Mouse (Mus musculus): ENCODE measurements around the gene Htr2b.

Htr2b gene

DNA sequence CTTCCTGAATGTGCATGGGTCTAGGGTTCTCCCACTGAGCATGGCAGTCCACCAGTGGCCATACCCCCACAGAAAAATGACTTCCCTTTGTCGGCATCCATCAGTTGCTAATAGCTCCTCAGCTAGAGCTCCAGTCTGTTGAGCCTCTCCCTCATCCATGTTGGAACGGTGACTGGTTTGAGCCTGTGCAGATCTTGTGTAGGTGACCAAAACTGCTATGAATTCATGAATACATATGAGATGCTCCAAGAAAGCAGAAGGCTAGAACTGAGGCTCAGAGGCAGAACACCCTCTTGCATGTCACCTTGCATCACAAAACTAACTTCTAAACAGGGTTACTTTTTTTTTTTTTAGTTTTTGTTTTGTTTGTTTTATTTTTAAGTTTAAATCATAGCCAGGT, 35.2 kb downstream of the Htr2b start:
- no peak for DNase-seq

DNA sequence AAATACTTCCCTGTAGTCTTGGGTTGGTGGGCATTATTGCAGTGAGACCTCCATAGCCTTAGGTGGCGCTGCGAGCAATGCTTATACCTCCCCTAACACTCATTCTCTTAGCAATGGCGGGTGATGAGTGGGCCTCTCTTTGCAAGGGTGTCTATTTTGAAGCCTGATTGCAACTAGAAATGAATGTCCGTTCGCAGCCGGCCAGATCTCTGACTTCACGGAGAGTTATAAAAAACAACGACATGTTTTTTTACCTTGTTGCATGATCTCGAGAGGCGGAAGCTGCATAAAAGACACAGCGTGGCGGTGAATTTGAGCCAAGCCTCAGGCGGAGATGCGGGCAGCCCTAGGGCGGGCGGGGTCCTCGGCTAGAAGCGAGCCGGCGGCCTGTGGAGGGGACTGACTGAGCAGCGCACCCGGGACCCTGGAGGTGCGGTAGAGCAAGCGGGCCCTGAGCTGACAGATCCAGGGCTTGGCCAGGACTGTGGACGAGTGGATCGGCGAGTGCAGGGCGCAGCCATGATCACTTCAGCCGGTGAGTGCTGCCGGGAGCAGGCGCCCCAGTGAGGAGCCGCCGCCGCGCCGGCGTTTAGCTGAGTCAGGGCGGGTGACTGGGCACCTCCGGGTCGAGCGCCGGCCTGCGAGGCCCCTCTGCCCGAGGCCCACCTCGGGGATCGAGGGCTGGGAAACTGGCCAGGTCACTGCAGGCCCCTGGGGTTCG, 47.3 kb downstream of the Htr2b start, which contains the start of gene Psmd1:
TSS of gene Psmd1 (plus strand) at position 117 of the 721 bp plus-strand sequence.
- peak; percentile 92 for DNase-seq

DNA sequence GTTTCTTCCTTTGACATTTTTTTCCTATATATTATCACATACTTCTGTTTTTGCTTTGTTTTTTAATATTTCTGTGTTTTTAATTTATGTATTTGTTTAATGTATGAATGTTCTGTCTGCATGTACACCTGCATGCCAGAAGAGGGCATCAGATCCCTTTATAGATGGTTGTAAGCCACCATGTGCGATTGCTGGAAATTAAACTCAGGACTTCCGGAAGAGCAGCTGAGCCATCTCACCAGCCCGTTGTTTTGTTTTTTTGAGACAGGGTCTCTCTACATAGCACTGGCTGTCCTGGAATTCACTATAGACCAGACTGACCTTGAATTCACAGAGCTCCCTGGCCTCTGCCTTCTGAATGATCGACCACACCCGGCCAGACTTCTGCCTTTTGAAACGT, 49.2 kb downstream of the Htr2b start:
- no peak for DNase-seq

DNA sequence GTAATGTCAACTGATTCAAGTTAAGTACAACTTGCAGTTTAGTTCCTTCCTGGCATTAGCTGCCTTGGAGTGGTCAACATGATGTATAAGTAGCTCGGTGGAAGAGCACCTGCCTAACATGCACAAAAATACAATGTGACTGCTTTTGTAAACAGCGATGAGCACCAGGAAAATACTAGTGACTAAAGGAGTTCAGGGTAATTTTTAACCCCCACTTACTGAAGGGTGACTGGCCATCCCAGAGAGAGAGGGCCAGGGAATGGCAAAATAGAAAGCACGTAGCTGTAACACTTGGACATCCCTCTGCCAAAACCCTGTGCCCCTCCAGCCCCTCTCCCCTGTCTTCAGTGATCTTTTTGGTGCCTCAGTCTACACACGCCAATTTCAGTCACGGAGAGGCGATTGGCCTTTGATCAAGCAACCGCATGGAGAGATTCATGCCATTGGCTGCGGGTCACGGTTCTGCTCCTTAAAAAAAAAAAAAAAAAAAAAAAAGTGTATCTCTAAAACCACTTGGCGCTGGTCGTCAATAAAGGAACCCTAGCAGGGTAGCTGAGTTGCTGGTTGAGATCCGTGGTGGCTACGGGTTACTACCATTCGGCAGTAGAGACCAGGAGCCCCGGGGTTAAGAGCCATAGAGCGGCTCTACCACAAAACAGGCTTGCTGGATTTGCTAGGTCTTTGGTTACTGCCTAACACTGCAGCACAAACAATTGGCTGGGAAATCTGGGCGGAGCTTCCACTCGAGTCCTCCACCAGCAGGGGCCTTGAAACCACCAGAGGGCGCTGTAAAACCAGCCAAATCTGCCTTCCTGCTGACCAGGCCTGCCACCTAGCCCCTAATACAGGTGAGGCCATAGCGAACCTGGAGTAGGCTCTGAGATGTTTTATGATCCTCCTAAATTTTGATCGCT, 52.7 kb downstream of the Htr2b start:
- peak; percentile 98 for DNase-seq

DNA sequence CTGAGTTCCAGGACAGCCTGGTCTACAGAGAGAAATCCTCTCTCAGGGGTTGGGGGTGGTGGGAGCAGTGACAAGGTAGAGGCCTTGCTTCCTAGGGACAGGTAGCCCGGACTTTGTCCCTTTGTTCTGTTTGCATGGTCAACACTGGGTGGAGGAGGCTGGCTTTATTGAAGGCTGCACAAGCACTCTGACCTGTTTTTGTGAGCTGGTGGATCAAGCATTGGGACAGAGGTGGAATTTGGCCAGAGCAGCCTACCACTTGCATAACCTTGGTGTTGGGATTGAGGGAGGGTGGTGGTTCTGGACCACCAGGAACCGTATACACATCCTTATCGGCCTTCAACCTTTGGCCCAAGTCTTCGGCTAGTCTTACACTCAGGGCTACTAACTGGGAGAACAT, 55.5 kb downstream of the Htr2b start:
- no peak for DNase-seq

DNA sequence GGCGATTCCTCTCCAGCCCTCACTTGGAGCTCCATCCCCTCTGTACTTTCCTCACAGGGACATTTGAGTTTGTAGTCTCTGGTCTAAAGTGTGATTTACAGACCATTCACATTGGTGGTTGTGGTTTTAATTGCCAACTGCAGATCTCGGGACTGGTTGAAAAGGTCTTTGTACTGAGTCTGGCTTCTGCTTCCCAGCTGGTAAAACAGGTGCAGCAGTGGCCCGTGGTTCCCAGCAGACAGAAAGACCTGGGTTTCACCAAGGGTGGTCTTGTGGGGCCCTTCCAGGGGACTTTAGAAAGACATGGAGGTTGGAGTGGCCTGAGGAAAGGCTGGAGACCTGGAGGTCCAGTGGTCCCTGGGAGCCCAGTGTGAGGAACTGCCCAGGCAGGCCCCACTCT, 56.8 kb downstream of the Htr2b start:
- DNase-seq = no peak

DNA sequence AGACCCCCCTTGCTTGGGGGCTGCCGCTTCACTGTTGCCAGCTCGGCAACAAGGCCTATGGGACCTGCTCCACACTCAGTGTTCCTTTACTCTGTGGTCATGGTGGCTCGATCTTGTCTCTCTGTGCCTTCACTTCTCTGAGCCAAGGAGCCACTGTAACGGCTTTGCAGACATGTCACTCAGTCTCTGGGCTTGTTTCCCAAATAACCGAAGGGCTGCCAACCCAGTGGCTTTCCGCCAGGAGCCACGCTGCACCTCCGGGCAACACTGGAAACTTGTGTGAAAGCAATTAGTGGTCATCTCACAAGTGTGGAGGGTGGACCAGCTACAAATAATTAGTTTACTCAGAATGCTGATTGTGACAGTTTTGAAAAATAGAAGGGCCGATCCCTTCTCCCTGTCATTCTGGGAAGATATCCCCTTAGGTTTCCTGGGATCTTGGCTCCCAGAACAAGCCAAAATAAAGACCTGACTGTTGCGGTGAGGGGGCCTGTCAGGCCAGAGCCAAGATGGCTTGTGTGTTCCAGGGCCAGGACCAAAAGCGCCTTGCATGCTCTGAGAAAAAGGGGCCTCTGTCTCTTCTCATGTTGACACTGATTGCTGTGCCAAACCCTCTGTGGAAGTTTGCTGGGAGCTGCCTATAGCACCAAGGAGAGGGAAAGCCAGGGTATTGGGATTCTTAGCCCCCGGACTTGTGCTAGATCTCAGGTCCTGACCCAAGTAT, 58.4 kb downstream of the Htr2b start:
- peak; percentile 80 for DNase-seq
